Mouse (Mus musculus) skeletal muscle tissue, adult 2 months (tissue): ENCODE measurements around the gene Olfr1484.
"Not testable (repeated sequence)": the region's sequence is repeated elsewhere in the genome, so short reads cannot be mapped to it uniquely, and the experiment has no call there.

Experiments
- DNase-seq: peaks from one replicate; pipeline ENCODE4 v3.0.0-alpha.2; 2012; ENCODE audit warnings: low read depth, low spot score

Olfr1484 gene

DNA sequence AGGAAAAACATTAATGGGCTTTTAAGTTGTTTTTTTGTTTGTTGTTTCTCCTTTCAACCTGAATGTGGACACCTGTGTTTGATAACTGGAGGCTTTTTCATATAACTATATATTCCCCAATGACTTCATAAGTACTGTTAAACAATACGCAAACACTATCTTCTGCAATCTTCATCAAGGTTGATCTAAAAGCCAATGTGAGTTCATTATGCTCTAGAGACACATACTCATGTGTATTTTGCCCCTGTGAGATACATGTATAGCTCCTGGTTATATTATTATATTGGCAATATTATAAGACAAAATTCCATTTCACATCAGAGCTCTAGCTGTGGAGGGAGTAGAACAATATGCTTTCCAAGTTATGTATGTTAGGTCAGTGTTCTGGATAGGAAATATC lies at the start of gene Olfr1484:
Gene Olfr1484 (plus strand): TSS at position 301 of the 400 bp plus-strand sequence.
- no peak for DNase-seq

DNA sequence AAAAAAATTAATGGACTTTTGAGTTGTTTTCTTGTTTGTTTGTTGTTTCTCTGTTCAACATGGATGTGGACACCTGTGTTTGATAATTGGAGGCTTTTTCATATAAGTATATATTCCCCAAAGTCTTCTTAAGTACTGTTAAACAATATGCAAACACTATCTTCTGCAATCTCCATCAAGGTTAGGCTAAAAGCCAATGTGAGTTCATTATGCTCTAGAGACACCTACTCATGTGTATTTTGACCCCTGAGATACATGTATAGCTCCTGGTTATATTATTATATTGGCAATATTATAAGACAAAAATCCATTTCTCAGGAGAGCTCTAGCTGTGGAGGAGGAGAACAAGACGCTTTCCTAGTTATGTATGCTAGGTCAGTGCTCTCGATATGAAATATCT lies 33.8 kb downstream of the Olfr1484 start, which contains the start of gene Olfr1487:
Gene Olfr1487 (plus strand): TSS at position 301 of the 400 bp plus-strand sequence.
- not testable (repeated sequence) for DNase-seq

DNA sequence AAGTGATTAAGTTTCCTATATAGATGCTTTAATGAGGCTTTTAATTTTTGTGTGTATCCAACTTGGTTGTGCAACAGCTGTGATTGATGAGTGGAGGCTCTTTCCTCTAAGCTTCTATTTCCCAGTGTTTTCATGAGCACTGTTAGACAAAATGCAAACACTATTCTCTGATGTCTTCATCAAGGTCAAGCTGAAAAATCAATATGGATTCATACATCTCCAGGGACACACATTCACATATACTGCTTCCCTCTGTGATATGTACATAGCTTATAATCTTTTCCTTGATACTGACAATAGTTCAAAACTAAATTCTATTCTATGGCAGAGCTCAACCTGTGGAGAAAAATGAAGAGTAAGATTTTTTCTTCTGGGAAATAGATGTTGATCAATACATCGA lies 48.0 kb downstream of the Olfr1484 start, which contains the start of gene Olfr1489:
Gene Olfr1489 (plus strand): TSS at position 301 of the 400 bp plus-strand sequence.
- no peak for DNase-seq
